Mouse (Mus musculus): ENCODE results near the gene Ern1.

Ern1 gene

DNA sequence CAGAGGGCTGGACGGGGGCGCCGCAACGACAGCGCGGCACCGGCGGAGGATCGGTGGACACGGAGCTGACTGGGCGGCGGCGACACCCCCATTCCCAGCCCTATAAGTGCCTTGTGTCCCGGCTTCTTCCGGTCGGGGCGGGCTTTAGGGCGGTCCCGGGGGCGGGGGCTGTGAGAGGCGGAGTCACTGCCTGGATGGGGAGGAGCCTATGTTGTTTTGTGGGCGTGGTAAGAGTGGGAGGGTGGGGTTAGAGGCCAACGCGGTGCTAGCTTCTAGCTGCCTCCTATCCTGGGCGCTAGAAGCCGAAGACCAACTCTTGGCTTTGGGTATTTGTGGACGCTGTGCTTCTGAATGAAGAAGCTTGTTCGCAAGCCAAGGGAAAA is at the start of gene Ern1:
Gene Ern1, minus strand, starts transcription at position 120 of the 383 bp plus-strand sequence.
- peak; percentile 95 for DNase-seq

DNA sequence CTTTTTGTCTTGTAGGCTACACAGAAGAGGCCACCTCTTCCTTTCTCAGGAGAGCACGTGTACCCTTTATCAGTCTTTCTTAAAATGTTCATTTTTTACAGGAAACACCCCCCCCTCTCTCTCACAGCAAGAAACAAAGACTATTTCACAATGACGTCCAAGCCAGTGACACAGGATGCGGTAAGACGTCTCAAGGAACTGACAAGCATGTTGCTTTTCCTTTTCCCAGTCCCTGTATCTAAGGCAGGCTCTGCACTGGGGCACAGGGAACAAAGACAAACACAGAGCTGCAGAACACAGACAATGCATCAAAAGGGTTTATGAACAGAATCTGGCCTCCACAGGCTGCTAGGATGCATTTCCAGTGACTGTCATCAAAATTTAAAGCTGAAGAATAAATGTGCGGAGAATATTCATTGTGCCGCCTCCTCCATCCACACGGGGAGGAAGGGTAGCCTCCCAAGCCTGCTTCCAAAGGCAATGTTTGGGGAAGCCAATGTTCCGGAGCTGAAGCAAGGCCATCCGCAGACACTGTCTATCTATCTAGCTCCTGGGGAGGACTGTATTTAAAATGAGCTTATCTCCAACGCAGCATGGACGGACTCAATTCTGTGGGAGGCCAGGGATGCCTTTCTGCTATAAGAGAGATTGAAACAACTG is 48.7 kb upstream of the Ern1 start:
- DNase-seq = peak; percentile 25

DNA sequence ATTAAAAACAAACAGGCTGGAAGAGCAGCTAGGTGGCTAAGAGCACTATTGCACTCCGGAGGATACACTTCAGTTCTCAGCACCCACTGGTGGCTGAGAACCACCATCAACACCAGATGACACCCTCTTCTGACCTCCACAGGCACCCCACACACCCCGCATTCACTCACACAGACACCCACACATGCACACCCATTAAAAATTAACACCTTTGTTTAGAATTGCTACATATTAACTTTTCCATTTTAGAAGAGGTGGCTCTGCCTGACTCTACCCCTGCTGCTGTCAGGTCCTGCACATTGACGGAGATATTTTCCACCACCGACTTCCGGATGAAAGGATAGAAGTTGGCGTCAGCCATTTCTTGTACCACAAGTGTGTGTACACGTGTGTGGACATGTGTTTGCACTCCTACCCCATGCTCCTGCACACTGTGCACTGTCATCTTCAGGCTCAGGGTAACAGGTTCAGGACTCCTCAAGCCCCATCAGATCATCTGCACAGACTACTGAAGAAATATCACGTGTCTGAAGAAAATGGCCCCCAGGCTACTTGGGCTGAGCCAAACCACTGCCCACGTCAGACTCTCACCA is 48.1 kb upstream of the Ern1 start:
- no peak for DNase-seq

DNA sequence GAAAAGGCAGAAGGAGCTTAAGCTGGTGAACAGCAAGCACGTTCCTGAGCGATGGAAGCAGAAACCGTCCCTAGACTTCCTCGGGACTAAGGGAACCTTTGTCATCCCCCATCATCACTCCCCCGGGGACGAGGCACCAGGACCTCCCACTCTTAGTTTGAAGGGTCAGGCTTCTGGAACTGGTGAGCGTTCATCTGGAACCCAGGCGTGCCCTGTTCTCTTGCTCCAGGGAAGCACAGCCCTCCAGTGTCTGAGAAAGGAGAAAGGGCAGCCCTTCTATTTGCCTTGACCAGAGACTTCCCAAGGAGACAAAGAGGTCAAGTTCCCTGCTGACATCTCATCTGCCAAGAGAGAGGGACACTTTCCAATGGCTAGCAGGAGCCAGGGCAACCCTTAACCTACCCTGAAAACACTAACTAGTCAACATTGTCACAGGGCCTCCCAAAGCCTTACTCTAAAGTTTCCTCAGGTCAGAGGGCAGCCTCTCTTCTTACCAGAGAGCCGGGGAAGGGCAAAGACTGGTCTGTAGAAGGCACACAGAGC is 44.7 kb upstream of the Ern1 start:
- no peak for DNase-seq

DNA sequence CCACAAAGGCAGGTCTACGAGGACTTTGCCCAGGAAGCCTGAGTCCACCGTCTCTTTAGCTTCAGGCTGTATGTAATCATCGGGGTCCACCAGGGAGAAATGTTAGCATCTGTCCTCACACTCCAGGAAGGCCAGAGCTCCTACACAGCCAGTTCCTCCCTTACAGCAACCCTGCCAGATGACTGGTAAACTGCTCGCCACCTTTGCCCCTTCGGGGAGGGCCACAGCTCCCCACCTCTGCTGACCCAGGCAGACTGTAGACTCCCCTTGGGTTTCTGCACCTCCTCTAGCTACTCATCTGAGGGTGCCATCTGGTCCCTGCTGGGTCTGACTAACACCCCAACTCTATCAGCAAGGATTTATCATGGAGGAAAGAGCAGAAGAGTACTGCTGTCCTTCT is 42.1 kb upstream of the Ern1 start:
- no peak for DNase-seq

DNA sequence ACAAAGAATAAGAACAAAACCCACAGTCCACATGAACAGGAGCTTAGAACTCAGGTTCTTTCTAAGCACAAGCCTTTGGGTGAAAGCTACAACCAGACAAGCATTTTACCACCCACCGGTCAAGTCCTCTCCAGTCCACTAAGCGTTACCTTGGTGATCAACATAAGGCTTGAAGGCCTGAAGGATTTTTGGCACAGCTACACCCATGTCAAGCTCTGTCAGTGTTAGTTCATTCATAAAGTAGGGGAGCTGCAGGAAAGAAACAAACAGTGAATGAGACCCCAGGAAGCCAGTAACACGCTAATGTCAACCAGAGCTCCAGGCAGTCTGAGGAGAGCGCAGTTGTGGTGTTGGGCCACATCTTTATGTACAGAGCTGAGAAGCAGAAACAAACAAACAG is 41.5 kb upstream of the Ern1 start:
- no peak for DNase-seq

DNA sequence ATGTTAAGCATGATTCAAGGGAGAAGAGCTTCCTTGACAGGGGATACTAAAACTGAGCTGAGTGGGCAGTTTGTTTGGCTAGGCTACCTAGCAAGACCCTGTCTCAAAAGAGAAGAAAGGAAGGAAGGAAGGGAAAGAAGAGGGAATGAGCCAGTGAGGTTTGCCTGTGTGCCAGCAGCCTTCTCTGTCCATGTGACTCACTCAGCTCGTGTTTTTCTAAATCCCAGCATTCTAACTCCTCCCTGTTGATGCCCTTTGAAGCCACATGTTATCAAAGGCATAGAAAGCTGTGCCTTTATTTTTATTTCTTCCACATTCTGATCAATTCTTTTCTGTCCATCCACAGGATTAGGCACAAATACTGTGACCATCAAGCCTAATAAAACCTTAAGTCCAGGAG is 40.3 kb upstream of the Ern1 start:
- DNase-seq = no peak

DNA sequence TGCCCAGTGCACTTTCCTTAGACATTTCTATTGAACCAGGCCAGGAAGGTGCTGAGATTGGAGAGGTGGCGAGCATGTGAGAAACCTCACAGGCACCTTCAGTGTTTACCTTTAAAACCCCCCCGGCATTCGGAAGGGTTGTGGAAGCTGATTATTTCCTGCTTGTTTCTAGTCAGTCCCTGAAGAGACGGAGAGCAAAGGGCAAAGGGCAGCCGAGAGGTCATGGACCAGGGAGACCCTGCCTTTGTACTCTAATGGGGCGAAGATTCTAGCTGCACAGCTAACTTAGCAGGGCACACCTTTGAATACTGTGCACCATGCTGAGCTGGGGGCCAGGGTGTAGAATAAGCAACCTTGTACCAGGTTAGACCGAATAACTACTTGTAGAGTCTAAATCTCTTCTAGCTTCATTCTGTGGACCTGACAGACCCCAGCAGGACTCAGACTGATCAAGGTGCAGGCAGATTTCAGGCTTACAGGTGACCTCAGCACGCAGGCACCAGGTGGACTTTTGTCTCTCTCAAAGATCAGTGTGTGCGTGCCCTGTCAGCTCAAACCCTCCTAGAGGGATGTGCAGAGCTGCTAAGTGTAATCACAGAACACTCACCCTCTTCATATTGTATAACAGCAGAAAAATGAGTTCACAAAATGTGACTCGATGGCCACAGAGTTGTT is 39.6 kb upstream of the Ern1 start:
- DNase-seq = no peak

DNA sequence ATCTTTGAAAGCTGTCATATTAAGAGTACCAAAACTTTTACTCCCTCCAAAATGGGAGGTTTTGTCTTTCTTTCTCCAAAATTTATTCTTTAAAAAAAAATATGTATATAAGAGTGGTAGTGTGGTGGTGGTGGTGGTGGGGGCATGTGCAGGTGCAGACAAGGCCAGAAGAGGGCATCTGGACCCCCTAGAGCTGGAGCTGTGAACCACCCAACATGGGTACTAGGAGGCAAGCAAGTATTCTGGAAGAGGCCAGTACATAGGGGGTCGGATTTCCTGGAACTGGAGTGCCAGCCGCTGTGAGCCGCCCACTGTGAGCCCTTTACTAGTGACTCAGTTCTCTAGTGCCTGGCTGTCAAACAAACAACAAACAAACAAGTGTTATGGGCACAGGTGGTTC is 34.9 kb upstream of the Ern1 start:
- no peak for DNase-seq

DNA sequence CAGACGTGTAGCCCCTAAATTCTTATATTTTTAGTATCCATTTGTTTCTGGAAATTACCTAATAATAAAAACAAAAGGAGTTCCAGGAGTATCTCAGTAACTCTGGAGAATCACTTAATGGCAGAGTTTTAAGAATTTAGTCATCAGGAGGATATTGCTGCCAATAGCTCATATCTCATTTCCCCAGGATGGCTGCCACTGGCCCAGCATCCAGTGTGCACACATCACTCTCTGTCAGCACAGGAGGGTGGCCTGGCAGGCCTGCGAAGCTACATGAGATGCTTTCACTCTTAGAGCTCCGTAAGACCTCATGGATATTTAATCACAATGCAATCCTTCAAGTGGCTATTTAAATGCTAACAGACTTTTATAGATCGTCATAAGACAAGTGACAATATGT is 34.0 kb upstream of the Ern1 start:
- no peak for DNase-seq

DNA sequence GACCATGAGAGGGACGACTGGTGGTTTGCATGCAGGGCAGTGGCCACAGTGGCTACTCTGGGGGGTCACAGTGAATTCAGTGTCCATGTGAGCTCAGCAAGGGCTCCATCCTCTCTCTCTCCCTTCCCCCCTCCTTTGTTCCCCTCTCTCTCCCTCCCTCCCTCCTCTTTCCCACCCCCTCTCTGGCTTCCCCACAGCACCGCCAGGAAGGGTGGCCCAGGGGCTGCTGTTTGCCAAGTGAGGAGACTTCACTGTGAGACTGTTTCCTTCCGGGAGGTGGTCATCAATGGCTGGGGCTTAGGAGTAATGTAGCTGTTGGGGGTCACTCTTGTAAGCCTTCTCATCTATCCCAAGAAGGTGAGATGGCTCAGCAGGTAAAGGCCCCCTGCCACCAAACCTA is 32.8 kb upstream of the Ern1 start:
- DNase-seq = no peak

DNA sequence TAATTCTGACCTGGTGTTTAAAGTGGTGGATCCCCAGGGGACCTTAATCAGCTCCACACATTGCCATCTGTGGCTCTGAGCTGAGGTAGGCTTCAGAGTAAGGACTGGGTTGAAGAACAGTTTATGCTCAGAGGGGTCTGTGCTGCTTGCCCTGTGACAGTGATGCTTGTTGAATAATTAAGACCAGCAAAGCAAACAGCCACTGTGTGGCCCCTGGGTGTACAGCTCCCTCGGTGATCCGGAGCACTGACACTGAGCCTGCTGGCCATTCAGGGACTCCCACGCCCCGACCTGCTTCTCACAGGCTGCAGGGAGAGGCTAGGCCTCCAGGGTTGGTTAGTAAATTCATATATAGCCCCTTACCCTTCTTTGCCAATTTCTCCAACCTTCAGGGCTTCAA is 31.9 kb upstream of the Ern1 start:
- no peak for DNase-seq

DNA sequence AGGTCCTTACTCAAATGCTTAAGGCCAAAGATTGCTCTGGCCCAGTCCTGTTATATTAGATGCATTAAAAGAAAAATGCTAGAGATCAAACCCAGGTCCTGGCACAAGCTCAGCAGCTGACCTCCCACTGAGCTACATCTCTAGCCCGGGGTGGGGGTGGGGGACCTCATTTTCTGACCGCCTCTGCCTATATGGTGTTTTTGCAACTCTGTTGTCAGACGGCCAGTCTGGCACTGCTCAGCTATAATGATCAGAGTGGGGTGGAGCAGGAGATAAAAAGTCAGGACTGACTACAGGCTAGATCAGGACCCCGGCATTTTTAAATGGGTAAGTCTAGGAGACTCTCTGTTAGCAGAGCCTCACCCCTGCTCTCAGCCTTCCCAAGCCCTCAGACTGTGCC is 30.7 kb upstream of the Ern1 start:
- no peak for DNase-seq

DNA sequence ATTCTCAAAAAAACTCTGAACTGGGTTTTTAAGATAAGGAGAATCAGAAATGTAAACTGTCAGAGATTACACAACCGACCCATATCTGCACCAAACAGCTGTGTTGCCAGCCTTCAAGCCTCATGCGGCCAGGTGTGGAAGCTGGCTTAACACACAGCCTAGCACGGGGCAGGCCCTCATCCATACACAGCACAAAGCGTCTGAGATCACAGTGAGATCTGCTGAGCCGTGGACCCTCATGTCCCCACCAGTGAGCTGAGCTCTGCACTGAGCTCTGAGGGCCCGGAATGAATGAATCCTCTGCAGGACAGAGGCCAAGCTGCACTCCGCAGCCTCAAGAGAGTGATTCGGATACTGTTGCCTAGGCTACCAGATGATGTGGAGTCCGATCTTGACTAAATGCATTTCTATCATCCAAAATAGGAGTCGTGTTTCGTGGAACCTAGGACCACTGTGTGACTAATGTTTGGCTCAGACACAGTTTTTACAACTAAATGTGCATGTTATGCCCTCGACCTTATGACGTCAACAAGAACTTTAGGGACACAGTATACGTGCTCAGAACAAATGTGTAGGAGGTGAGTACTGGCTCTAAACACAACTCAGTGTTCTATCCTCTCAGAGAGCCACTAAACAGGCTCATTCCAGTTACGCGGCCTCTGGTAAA is 27.6 kb upstream of the Ern1 start:
- DNase-seq = peak; percentile 27

DNA sequence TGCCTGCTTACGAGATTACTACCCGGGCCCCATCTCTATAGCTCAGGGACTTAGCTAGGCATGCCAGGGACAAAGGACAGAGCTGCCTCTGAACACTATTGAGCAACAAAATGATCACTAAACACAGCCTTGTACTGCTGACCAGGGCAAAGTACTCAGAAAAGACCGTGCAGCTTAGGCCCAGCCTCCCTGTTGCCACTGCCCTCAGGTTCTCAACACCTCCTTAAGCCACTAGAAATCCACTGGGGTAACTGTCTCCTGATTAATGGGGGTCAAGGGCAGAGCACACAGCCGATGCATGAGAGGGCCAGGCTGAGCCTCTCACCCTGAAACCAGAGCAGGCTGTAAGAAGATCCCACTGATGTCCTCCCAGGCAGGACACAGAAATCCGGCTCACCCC is 26.8 kb upstream of the Ern1 start:
- no peak for DNase-seq

DNA sequence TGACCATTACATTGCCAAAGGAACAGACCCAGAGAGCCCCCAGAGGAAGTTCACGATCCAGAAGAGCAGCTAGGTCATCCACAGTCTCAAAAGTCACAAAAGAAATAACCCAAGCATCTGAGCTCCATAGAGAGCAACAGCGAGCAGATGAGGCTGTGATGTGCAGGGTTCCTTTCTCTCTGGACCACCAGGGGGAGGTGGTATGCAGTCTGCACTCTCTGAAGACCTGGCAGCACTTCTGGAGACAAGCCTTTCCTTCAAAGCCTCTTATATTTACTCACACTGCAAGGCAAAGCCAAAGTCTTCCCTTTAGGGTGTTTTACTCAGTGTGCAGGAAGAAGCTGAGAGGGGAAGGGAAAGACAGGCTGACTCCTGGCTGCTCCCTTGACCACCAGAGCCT is 25.5 kb upstream of the Ern1 start:
- peak; percentile 48 for DNase-seq

DNA sequence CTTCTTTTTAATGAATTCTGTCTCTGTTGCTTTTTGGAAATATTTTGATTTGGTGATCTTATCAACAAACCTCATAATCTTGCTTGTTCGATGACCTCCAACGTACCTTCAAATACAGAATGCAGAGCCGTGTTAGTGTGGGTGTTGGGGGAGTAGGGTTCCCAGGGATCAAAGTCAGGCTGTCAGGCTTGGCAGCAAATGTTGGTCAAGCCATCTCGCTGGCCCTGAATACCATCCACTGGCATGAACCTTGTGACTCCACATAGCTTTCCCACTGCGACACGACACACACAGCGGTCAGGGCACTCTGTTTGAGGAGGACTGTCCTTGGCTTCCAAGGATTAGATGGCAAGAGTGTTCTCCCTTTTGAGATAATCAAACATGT is 24.3 kb upstream of the Ern1 start:
- DNase-seq = no peak

DNA sequence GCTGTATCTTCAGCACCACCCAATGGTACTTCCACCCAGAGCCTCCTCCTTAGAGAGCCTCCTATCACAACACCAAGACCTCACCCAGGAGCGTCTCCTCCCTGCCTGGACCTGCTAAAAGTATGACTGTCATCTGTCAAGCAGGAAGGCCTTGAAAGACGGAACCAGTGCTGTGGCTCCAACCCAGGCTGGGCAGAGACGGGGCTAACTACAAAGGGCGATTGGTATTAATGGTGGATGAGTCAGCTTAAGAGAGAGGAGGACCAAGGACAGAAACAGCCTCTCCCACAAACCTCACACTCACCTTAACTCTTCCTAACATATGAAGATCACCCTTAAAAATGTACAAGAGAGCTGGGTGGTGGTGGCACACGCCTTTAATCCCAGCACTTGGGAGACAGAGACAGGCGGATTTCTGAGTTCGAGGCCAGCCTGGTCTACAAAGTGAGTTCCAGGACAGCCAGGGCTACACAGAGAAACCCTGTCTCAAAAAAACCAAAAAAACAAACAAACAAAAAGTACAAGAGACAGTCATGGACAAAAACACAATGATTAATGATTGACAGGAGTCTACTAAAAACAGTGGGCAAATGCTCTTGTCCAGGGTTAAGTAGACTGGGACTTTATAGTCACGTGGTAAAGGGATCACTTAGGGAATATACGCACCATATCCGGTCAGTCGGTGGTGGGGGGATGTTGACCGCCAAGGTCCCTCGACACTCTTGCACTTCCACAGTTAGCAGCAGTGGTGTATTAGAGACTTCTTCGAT is 23.8 kb upstream of the Ern1 start:
- no peak for DNase-seq

DNA sequence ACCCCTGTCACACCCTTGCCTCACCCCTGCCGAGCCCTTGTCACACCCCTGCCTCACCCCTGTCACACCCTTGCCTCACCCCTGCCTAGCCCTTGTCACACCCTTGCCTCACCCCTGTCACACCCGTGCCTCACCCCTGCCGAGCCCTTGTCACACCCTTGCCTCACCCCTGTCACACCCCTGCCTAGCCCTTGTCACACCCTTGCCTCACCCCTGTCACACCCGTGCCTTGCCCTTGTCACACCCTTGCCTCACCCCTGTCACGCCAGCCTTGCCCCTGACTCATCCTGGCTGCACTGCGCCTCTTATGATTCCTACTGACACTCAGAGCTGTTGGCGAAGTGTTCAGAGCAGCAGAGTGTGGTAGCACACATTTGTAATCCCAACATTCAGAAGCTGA is 20.0 kb upstream of the Ern1 start:
- no peak for DNase-seq

DNA sequence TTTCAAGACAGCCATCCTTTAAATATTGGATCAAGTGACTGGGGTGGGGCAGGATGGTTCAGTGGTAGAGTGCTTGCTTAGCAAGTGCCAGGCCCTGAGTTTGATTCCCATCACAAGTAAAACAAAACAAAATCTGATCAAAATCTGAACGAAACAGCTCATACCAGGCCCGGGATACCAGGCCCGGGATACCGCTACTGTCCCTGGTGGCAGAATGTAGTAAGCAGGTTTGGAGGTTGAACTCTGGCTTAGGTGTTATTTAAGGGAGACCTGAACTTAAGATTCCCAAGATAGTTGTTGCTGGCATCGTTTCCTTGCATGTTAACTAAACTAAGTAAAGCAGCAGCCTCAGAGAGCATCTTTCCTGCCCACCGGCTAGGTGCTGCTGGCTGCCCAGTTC is 18.6 kb upstream of the Ern1 start:
- DNase-seq = no peak

DNA sequence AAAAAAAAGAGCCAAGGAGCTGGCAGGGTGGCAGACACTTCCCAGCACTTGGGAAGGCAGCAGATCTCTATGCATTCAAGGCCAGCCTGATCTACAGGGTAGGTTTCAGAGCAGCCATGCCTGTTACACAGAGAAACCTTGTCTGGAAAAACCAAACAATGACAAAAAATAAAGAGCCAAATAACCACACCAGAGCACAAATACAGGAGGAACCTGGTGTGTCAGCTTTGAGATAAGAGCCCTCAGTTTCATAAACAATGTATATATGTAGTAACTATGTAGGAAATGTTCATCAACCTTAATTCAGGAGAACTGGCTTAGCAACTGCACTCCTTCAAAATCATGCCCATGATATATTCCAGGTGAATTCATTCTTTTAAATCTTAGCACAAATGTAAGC is 16.5 kb upstream of the Ern1 start:
- no peak for DNase-seq

DNA sequence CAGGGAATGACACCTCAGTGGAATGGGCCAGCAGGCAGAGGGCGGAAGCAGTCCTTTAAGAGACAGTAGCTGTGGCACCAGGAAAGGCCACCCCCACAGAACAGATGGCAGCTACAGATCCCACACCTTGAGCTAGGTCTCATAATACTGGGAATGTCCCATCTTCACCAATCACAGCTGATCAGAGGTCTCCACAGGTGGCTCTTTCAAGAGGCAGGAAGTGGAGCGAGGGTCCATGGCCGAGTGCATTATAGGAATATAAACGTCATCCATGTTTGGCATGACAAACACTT is 15.7 kb upstream of the Ern1 start:
- peak; percentile 60 for DNase-seq

Data from right cerebral cortex, postnatal 25 days (tissue).